Mouse (Mus musculus) hindbrain, embryonic 14.5 days (tissue): ENCODE data around the gene Serbp1. TPM values are rescaled to one million over a fixed set of nuclear protein-coding genes. Genes with fewer than 3 reads are reported as not detected.
A peak's percentile ranks its signal among the peaks of the same experiment; 100 is the strongest.

Experiments
- ATAC-seq: fragments of 200-750 bp; cut with Nextera tagmentation; 2 replicates; pipeline ENCODE4 v1.8.0; 2017; ENCODE audit warnings: moderate number of reproducible peaks, mild to moderate bottlenecking, moderate TSS enrichment, moderate library complexity; ENCODE audit not compliant: low FRiP score
- DNase-seq: peaks from one replicate; pipeline ENCODE4 v3.0.0-alpha.2; 2015; ENCODE audit warnings: low spot score
- H3K27ac ChIP-seq: fragments of 300-500 bp; sonication (generic); 2 replicates; pipeline ENCODE4 v1.5.1; 2014; ENCODE audit warnings: mild to moderate bottlenecking, moderate library complexity
- H3K27me3 ChIP-seq: fragments of 300-500 bp; sonication (generic); 2 replicates; pipeline ENCODE4 v1.6.1; 2014; ENCODE audit warnings: mild to moderate bottlenecking, low read length, mixed read lengths; ENCODE audit not compliant: control insufficient read depth, insufficient read depth
- H3K36me3 ChIP-seq: fragments of 300-500 bp; sonication (generic); replicated peaks from 2 replicates; pipeline ENCODE4 v1.6.1; 2014; ENCODE audit not compliant: control insufficient read depth, insufficient read depth
- H3K4me1 ChIP-seq: fragments of 300-500 bp; sonication (generic); replicated peaks from 2 replicates; pipeline ENCODE4 v1.6.1; 2014; ENCODE audit warnings: antibody characterized with exemption, low read length, mixed read lengths; ENCODE audit not compliant: control insufficient read depth, insufficient read depth
- H3K4me2 ChIP-seq: fragments of 300-500 bp; sonication (generic); replicated peaks from 2 replicates; pipeline ENCODE4 v1.6.1; 2014; ENCODE audit warnings: mild to moderate bottlenecking, moderate library complexity
- H3K4me3 ChIP-seq: fragments of 300-500 bp; sonication (generic); replicated peaks from 2 replicates; pipeline ENCODE4 v1.5.1; 2014; ENCODE audit warnings: mild to moderate bottlenecking, low read length
- H3K9ac ChIP-seq: fragments of 300-500 bp; sonication (generic); 2 replicates; pipeline ENCODE4 v1.6.1; 2014
- H3K9me3 ChIP-seq: fragments of 300-500 bp; sonication (generic); 2 replicates; pipeline ENCODE4 v1.6.1; 2016; ENCODE audit warnings: low read length; ENCODE audit not compliant: control insufficient read depth
- WGBS: fragments of 180-500 bp; shearing (Covaris S2); extraction: QIAGEN DNeasy Blood & Tissue Kit; methylation state at CpG from one replicate; pipeline ENCODE4 v1.1.7; 2014; 5-methylcytosine and 5-hydroxymethylcytosine counted together
- polyA plus RNA-seq: library from polyadenylated mRNA; unstranded; fragments of >200 nt; fragmentation: Nextera tagmentation; extraction: Ambion mirVana; gene quantifications from 2 replicates; pipeline ENCODE4 v1.2.1, GENCODE M21; 2014

The Serbp1 gene
- polyA plus RNA-seq = 343 and 344 TPM in 2 replicates

- WGBS = 27% methylated on average over 12 of the region's 12 CpGs
- Histone ChIP-seq H3K9me3 (no peaks in the 10 kb centered on the region), H3K36me3 (no peaks in the 10 kb centered on the region), H3K4me3 (no peak within 1 kb of the TSS), H3K27ac (no peak within 1 kb of the TSS), H3K4me2 (no peak within 1 kb of the TSS), H3K9ac (no peak within 1 kb of the TSS), H3K27me3 (no peaks in the 10 kb centered on the region), H3K4me1 (no peaks in the 10 kb centered on the region)
- no peak for DNase-seq
- no peak for ATAC-seq
These were observed at the start of gene Serbp1 for GRCm38 (mm10) chr6:67237977-67238376. TSS of gene Serbp1 (plus strand) at chr6:67238176.

DNA sequence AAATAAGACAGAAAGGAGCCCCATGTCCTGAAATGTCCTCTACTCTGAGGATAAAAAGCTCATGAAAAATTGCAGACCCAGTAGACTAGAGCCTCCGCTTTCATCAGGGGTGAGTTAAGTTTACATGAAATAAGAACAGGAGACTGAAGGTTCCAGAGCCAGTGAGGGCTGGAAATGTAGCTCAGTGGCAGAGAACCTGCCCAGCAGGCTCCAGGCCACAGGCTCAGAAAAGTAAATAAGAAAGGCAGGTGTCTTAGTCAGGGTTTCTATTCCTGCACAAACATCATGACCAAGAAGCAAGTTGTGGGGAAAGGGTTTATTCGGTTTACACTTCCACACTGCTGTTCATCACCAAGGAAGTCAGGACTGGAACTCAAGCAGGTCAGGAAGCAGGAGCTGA lies 44.4 kb upstream of the Serbp1 start:
- no peaks in the 10 kb centered on the region for H3K9me3 ChIP-seq
- no peak overlapping the region for H3K9ac ChIP-seq
- WGBS = 86% methylated on average over 2 of the region's 2 CpGs
- no peak overlapping the region for H3K4me3 ChIP-seq
- H3K27ac ChIP-seq = no peak overlapping the region
- H3K4me2 ChIP-seq = no peak overlapping the region
- no peak for ATAC-seq
- 0 out of 2 replicates have a peak, but pooled peaks cover 4% of the 10 kb centered on the region for H3K4me1 ChIP-seq
- no peak for DNase-seq
- no peaks in the 10 kb centered on the region for H3K27me3 ChIP-seq
- no peaks in the 10 kb centered on the region for H3K36me3 ChIP-seq

GRCm38 (mm10) chr6:67194606-67195005 lies 43.4 kb upstream of the Serbp1 start:
- 94% methylated on average over 6 of the region's 6 CpGs for WGBS
- no peak for ATAC-seq
- H3K4me1 ChIP-seq = 0 out of 2 replicates have a peak, but pooled peaks cover 4% of the 10 kb centered on the region
- no peak overlapping the region for H3K4me2 ChIP-seq
- DNase-seq = no peak
- no peaks in the 10 kb centered on the region for H3K36me3 ChIP-seq
- H3K9ac ChIP-seq = no peak overlapping the region
- H3K27ac ChIP-seq = no peak overlapping the region
- no peaks in the 10 kb centered on the region for H3K9me3 ChIP-seq
- no peaks in the 10 kb centered on the region for H3K27me3 ChIP-seq
- no peak overlapping the region for H3K4me3 ChIP-seq

- Histone ChIP-seq H3K4me1 (0 out of 2 replicates have a peak, but pooled peaks cover 4% of the 10 kb centered on the region), H3K4me2 (peak overlapping the region; percentile 29), H3K27ac (no peak overlapping the region), H3K9ac (no peak overlapping the region), H3K36me3 (no peaks in the 10 kb centered on the region), H3K4me3 (no peak overlapping the region), H3K9me3 (no peaks in the 10 kb centered on the region), H3K27me3 (no peaks in the 10 kb centered on the region)
- ATAC-seq = peak; percentile 34; the same call in 1 of the 2 replicates
- WGBS = 23% methylated on average over 7 of the region's 7 CpGs
- DNase-seq = no peak
These were observed 42.8 kb upstream of the Serbp1 start for GRCm38 (mm10) chr6:67195148-67195611.

DNA sequence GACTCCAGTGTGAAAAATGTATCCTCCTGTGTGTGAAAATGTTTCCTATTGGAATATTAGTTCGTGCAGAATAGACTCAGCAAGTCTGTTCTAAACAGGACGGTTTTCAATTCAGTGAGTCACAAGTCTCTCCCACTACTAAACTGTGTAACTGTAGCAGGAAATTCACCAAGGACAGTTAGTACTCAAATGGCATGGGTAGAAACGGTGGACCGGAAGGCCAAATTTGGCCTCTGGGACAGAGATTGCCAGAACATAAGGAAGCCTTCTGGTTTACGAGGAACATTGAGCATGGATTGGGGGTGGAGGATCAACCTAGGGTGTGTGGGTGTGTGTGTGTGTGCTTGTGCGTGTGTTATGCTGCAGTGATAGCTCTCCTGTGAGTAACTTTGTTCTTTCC lies 41.2 kb upstream of the Serbp1 start:
- Histone ChIP-seq H3K9me3 (no peaks in the 10 kb centered on the region), H3K4me2 (no peak overlapping the region), H3K27me3 (no peaks in the 10 kb centered on the region), H3K27ac (no peak overlapping the region), H3K4me1 (0 out of 2 replicates have a peak, but pooled peaks cover 4% of the 10 kb centered on the region), H3K4me3 (no peak overlapping the region), H3K9ac (no peak overlapping the region), H3K36me3 (no peaks in the 10 kb centered on the region)
- no peak for DNase-seq
- ATAC-seq = no peak
- WGBS = 90% methylated on average over 6 of the region's 6 CpGs

DNA sequence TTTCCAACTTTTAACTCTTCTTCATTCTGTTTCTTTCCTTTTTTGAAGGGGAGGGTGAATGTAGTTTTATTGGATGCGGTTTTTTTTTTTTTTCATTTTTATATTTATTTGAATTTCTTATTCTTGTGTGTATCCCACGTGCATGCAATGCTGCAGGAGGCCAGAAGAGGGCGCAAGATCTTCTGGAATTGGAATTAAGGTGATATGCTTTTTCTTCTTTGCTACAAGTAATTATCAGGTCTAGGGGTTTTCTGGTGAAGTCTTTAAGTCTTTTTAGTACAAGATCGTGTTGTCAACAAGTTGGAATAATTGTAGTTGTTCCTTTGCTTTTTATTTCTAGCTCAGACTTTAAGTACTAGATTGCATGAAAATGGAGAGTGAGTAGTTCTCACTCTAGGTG lies 39.9 kb upstream of the Serbp1 start:
- no peak overlapping the region for H3K4me2 ChIP-seq
- no peak overlapping the region for H3K27ac ChIP-seq
- H3K4me3 ChIP-seq = no peak overlapping the region
- 0 out of 2 replicates have a peak, but pooled peaks cover 4% of the 10 kb centered on the region for H3K4me1 ChIP-seq
- H3K27me3 ChIP-seq = no peaks in the 10 kb centered on the region
- ATAC-seq (no peak), DNase-seq (no peak)
- no peaks in the 10 kb centered on the region for H3K9me3 ChIP-seq
- H3K36me3 ChIP-seq = no peaks in the 10 kb centered on the region
- H3K9ac ChIP-seq = no peak overlapping the region
- 21% methylated on average over 4 of the region's 4 CpGs for WGBS

DNA sequence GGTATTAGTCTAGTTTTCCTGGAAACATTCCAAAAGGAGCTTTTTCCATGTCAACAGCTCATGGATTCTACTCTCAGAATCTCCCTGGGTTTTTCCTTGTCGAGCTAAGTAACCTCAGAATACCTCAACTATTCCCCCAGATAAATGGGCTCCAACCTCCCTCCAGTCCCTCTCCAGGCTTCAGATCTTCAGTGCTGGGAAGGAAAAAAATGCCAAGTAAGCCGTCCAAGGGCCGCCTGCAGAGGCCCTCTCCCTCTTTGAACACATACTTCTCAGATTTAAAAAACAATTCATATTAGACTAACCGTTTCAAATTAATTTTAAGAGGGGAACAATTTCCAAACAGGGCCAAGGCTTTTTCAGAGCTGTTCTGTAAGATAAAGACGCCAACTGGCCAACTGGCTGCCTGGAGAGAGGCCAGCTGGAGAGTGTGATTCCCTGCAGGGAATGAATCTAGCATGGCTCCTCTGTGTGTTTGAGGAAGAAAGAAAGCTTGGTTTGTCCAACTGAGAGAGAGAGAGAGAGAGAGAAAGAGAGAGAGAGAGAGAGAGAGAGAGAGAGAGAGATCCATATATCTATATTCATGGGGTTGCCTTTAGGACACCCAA lies 37.2 kb upstream of the Serbp1 start:
- Histone ChIP-seq H3K9ac (no peak overlapping the region), H3K27ac (0 out of 2 replicates have a peak overlapping the region, but pooled peaks have one; percentile 11), H3K4me1 (no peaks in the 10 kb centered on the region), H3K4me3 (no peak overlapping the region), H3K36me3 (no peaks in the 10 kb centered on the region), H3K4me2 (no peak overlapping the region), H3K27me3 (no peaks in the 10 kb centered on the region), H3K9me3 (no peaks in the 10 kb centered on the region)
- no peak; the same call in 1 of the 2 replicates for ATAC-seq
- DNase-seq = no peak
- 28% methylated on average over 5 of the region's 5 CpGs for WGBS

DNA sequence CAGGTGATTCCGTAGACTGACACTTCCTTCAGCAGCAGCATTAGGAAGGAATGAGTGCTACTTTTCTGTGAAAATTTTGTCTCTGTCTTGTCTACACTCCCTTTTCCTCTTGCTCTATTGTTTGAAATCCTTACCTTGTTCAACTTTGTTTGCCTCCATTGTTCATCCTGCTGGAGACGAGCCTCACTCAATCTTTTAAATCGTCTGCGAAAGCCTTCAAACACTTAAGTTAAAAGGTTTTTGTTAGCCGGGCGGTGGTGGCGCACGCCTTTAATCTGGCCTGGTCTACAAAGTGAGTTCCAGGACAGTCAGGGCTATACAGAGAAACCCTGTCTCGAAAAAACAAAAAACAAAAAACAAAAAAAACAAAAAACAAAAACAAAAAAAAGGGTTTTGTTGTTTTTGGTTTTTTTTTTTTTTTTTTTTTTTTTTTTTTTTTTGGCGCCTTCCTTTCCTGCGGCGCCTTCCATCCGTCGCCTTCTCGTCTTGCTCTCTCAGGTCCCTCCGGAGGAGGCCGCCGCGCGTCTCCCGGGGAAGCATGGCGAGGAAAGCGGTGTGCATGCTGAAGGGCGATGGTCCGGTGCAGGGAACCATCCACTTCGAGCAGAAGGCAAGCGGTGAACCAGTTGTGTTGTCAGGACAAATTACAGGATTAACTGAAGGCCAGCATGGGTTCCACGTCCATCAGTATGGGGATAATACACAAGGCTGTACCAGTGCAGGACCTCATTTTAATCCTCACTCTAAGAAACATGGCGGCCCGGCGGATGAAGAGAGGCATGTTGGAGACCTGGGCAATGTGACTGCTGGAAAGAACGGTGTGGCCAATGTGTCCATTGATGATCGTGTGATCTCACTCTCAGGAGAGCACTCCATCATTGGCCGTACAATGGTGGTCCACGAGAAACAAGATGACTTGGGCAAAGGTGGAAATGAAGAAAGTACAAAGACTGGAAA lies 32.6 kb upstream of the Serbp1 start:
- Histone ChIP-seq H3K4me2 (no peak overlapping the region), H3K9me3 (no peaks in the 10 kb centered on the region), H3K27me3 (no peaks in the 10 kb centered on the region), H3K27ac (no peak overlapping the region), H3K4me3 (no peak overlapping the region), H3K9ac (no peak overlapping the region), H3K4me1 (no peaks in the 10 kb centered on the region), H3K36me3 (no peaks in the 10 kb centered on the region)
- ATAC-seq = no peak
- DNase-seq = no peak
- WGBS = 80% methylated on average over 35 of the region's 35 CpGs

DNA sequence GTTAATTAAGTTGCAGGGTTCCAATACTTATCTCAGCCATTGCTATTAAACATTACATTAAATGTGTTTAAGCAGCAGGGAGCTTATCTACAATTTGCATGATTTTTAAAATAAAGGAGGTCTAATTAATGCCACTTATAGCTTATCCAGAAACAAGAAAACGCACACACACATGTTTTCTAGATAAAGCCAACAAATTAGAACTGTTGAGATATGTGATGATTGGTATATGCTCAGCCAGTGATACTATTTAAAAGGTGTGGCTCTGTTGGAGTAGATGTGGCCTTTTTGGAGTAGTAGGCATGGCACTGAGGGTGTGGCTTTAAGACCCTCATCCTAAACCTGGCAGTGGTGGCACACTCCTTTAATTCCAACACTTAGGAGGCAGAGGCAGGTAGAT lies 25.6 kb upstream of the Serbp1 start:
- Histone ChIP-seq H3K4me1 (no peaks in the 10 kb centered on the region), H3K9ac (no peak overlapping the region), H3K9me3 (no peaks in the 10 kb centered on the region), H3K27me3 (no peaks in the 10 kb centered on the region), H3K27ac (no peak overlapping the region), H3K4me3 (no peak overlapping the region), H3K36me3 (no peaks in the 10 kb centered on the region), H3K4me2 (no peak overlapping the region)
- ATAC-seq = no peak
- no peak for DNase-seq
- WGBS = 93% methylated on average over 1 of the region's 1 CpGs
